Mouse (Mus musculus): ENCODE data around the gene Sufu. TPM values are rescaled to one million over a fixed set of nuclear protein-coding genes. Genes with fewer than 3 reads are reported as not detected.

The Sufu gene
- 9.2 and 11.1 TPM in 2 replicates for polyA plus RNA-seq (2021; fragmentation: Nextera tagmentation)
- long read RNA-seq, experiment 1, partial matches to known transcripts = 2 of 8 reads
- long read RNA-seq, experiment 1, other reads (novel, unspliced or antisense) = 6 of 8 reads
- long read RNA-seq, experiment 2, full-length matches to known transcripts = 22 of 41 reads
- long read RNA-seq, experiment 2, partial matches to known transcripts = 7 of 41 reads
- long read RNA-seq, experiment 2, other reads (novel, unspliced or antisense) = 12 of 41 reads

GRCm38 (mm10) chr19:46396686-46397435, at the start of gene Sufu:
Sufu (plus strand) TSS chr19:46396896.

DNA sequence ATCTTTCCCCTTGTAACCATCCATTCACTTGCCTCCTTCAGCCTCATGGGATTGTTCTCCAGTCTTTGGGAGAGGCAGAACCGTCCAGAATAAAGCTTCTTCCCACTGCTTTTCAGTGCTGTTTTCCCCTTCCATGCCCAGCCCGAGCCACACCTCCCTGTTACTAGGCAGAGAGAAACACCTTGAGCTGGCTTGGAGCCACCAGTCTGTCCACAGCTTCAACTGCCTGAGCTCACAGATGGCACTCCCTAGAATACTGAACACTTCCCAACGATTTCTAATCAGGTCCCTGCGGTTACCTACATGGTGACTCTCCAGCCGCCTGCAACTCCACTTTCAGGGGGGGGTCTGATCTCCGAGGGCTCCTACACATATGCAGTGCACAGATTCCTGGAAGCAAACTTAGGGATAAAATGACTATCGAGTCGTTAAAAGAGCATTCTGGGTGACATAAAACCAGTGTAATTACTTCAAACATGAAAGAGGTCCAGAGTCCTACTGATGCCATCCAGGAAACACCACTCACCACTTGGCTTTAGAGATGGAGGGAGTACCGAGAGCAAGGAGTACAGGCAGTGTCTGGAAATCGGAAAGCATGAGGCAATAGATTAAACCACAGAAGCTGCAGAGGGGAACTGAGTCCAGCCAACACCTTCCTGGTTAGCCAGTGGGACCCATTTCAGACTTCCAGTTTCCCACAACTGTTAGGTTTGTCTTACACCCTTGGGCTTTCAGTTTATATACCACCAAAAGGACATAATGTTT, 46.3 kb upstream of the Sufu start, which contains the start of gene 2310034G01Rik:
Gene 2310034G01Rik (minus strand): TSS at position 135 of the 765 bp plus-strand sequence.

DNA sequence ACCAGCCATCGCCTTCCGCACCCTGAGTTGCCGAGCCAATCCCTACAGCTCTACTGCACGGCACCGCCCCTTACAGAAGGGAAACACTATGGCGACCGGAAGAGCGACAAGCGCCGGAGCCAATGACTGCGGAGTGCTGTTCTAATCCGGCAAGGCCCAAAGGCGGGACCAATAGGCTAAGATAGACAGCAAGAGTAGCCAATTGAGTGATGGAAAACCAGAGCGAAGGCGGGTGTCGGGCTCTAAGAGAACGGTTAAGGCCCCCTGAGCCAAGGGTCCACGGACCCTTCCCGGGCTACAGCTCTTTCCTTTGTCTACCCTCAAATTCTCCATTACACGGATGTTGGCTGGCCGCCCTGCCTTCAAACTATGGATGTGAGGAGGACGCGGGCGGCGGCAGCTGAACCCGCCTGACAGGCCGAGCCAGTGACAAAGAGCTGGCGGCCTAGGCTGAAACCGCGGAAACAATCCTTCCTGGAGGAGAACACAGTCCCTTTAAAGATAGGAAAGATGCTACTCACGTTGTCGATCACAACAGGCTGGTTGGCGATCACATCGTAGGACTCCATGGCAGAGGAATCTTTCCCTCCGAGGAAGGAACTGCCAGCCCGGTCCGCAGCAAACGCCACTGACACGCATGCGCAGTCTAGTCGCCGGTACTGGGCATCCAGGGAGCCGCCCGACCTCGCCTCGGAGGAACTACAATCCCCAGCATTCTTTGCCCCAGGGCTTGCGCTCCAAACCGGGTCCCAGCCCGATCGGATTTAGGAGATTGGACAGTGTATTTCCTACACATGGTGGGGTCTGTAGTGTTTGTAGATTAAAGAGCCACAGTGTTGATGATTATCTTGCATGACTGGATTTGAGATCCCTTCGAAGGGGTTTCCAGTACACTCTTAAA, 1.3 kb upstream of the Sufu start, which contains the start of gene Actr1a:
Gene Actr1a (minus strand): TSS at position 640 of the 901 bp plus-strand sequence.

DNA sequence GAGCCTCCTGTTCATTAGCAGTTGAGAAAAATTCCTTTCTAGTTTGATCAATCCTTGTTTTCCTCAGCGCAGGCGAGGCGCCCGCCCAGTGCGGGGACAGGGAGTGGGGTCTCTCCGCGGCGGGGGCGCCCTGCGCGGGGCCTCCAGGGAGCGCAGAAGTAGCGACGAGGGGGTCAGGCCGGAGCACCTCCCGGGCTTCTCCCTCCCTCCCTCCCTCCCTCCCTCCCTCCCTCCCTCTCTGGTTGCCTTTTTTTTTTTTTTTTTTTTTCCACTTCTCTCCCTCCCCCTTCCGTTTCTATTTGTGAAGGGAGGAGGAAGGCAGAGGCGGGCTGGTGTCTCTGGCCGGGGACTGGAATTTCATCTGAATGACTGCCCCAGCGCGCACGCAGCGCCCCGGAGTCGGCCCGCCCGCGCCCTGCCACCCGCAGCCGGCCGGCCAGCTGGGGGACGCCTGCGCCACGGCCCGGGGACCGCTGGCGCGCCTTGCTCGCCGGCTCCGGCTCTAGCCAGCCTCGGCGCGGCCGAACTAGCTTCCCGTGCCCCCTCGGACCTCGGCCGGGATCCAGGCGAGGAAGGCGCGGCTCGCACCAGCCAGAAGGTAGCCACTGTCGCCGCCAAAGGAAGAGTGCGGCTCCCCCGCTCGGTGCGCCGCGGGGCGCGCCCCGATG, 104.8 kb downstream of the Sufu start, which contains the start of gene Trim8:
Gene Trim8 (plus strand): TSS at position 302 of the 668 bp plus-strand sequence.

Other genes with a start within 250 kb of the Sufu start
- gene Pitx3, start 248.6 kb upstream of the Sufu start, polyA plus RNA-seq (2021; fragmentation: Nextera tagmentation) = not detected in 2 replicates
- gene Gbf1, start 244.4 kb upstream of the Sufu start, polyA plus RNA-seq (2021; fragmentation: Nextera tagmentation) = 36.0 and 39.2 TPM in 2 replicates
- gene Nfkb2, start 92.6 kb upstream of the Sufu start, polyA plus RNA-seq (2021; fragmentation: Nextera tagmentation) = 1.6 and 2.2 TPM in 2 replicates
- 108 and 113 TPM in 2 replicates for gene Psd, start 69.7 kb upstream of the Sufu start, polyA plus RNA-seq (2021; fragmentation: Nextera tagmentation)
- gene Fbxl15, start 68.7 kb upstream of the Sufu start, polyA plus RNA-seq (2021; fragmentation: Nextera tagmentation) = 58.6 and 58.7 TPM in 2 replicates
- gene Cuedc2, start 58.2 kb upstream of the Sufu start, polyA plus RNA-seq (2021; fragmentation: Nextera tagmentation) = 320 and 344 TPM in 2 replicates
- gene Mfsd13a, start 55.8 kb upstream of the Sufu start, polyA plus RNA-seq (2021; fragmentation: Nextera tagmentation) = 24.3 and 25.9 TPM in 2 replicates
- gene 2310034G01Rik, start 46.6 kb upstream of the Sufu start, polyA plus RNA-seq (2021; fragmentation: Nextera tagmentation) = 1.5 and 3.3 TPM in 2 replicates
- gene Actr1a, start 1.1 kb upstream of the Sufu start, polyA plus RNA-seq (2021; fragmentation: Nextera tagmentation) = 69.6 and 72.0 TPM in 2 replicates
- gene Trim8, start 104.8 kb downstream of the Sufu start, polyA plus RNA-seq (2021; fragmentation: Nextera tagmentation) = 10.4 and 12.3 TPM in 2 replicates
- gene Arl3, start 176.3 kb downstream of the Sufu start, polyA plus RNA-seq (2021; fragmentation: Nextera tagmentation) = 258 and 293 TPM in 2 replicates
- 0.88 and 1.0 TPM in 2 replicates for gene Sfxn2, start 176.5 kb downstream of the Sufu start, polyA plus RNA-seq (2021; fragmentation: Nextera tagmentation)
- gene Wbp1l, start 202.2 kb downstream of the Sufu start, polyA plus RNA-seq (2021; fragmentation: Nextera tagmentation) = 4.4 and 4.6 TPM in 2 replicates

All from layer of hippocampus, adult 6 months (tissue).